Mouse (Mus musculus) forebrain, embryonic 14.5 days (tissue): ENCODE measurements around the gene Snrpc. TPM values are rescaled to one million over a fixed set of nuclear protein-coding genes. Genes with fewer than 3 reads are reported as not detected.

Source experiments
- ATAC-seq: fragments of 200-750 bp; cut with Nextera tagmentation; 2 replicates; pipeline ENCODE4 v1.8.0; 2017; ENCODE audit warnings: mild to moderate bottlenecking, moderate library complexity
- DNase-seq: peaks from one replicate; pipeline ENCODE4 v3.0.0-alpha.2; 2015; ENCODE audit warnings: low spot score
- H3K27ac ChIP-seq: fragments of 300-500 bp; sonication (generic); 2 replicates; pipeline ENCODE4 v1.5.1; 2014; ENCODE audit warnings: low read depth, mild to moderate bottlenecking, control low read depth, low read length, moderate library complexity
- H3K27me3 ChIP-seq: fragments of 300-500 bp; sonication (generic); replicated peaks from 2 replicates; pipeline ENCODE4 v1.6.1; 2014; ENCODE audit warnings: low read length, control low read depth, mixed read lengths; ENCODE audit not compliant: control insufficient read depth, insufficient read depth
- H3K36me3 ChIP-seq: fragments of 300-500 bp; sonication (generic); 2 replicates; pipeline ENCODE4 v1.6.1; 2014; ENCODE audit warnings: low read length, control low read depth; ENCODE audit not compliant: control insufficient read depth, insufficient read depth
- H3K4me1 ChIP-seq: fragments of 300-500 bp; sonication (generic); 2 replicates; pipeline ENCODE4 v1.6.1; 2014; ENCODE audit warnings: antibody characterized with exemption, low read length, control low read depth; ENCODE audit not compliant: control insufficient read depth, insufficient read depth
- H3K4me2 ChIP-seq: fragments of 300-500 bp; sonication (generic); 2 replicates; pipeline ENCODE4 v1.6.1; 2014; ENCODE audit warnings: mild to moderate bottlenecking, control low read depth, low read length
- H3K4me3 ChIP-seq: fragments of 300-500 bp; sonication (generic); 2 replicates; pipeline ENCODE4 v1.5.1; 2014; ENCODE audit warnings: low read depth, low read length, control low read depth
- H3K9ac ChIP-seq: fragments of 300-500 bp; sonication (generic); 2 replicates; pipeline ENCODE4 v1.6.1; 2014; ENCODE audit warnings: mild to moderate bottlenecking, low read length, control low read depth, moderate library complexity
- H3K9me3 ChIP-seq: fragments of 300-500 bp; sonication (generic); replicated peaks from 2 replicates; pipeline ENCODE4 v1.6.1; 2016; ENCODE audit warnings: low read length, control low read depth, mixed read lengths; ENCODE audit not compliant: control insufficient read depth
- WGBS: fragments of 180-500 bp; shearing (Covaris S2); extraction: QIAGEN DNeasy Blood & Tissue Kit; methylation state at CpG from one replicate; pipeline ENCODE4 v1.1.7; 2014; 5-methylcytosine and 5-hydroxymethylcytosine counted together
- polyA plus RNA-seq: library from polyadenylated mRNA; unstranded; fragments of >200 nt; fragmentation: Nextera tagmentation; extraction: Ambion mirVana; gene quantifications from 2 replicates; pipeline ENCODE4 v1.2.1, GENCODE M21; 2014

Snrpc gene
- polyA plus RNA-seq, 1 experiment from 2014 or later = 338 TPM

DNA sequence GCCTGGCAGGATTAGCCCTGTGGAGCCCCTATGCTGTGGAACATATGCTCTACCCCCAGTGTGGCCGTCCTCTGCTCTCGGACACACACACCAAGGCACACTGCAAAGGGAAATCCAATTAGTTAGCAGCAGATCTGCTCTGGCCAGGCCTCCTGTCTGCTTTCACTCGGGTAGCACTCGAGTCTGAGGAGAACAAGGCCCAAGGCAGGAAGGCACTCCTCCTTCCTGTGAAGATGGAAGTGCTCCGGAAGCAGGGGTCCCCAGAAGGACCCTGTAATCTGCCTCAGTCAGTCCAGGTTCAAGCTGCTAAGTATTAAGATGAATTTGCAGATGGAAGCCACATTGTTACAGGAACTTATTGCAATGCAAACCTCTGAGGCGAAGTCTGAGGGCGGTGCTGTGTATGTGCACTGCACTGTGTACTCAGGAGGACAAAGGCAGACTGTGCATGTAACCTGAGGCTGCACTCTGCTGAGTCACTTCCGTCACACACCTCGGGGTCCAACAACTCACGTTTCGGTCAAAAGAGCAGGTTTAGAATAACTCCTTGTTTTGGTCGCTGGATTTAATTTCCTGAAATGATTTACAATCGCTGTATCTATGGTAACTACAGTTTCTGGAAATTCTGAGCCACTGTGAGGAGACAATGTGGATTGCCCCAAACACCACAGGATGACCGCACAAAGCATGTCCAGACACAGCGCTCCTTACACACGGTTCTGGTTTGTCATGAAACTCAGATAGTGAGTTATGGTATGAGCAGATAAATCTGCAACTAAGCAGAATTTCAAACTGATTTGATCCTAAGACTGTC is 38.0 kb upstream of the Snrpc start:
- 62% methylated on average over 16 of the region's 16 CpGs for WGBS
- no peaks in the 10 kb centered on the region for H3K9me3 ChIP-seq
- peak overlapping the region; percentile 66 for H3K27ac ChIP-seq
- ATAC-seq (no peak), DNase-seq (peak; percentile 4)
- H3K4me1 ChIP-seq = peaks cover 22% of the 10 kb centered on the region
- 0 out of 2 replicates have a peak overlapping the region, but pooled peaks have one; percentile 25 for H3K9ac ChIP-seq
- H3K4me2 ChIP-seq = no peak overlapping the region
- H3K27me3 ChIP-seq = no peaks in the 10 kb centered on the region
- no peaks in the 10 kb centered on the region for H3K36me3 ChIP-seq
- H3K4me3 ChIP-seq = no peak overlapping the region

DNA sequence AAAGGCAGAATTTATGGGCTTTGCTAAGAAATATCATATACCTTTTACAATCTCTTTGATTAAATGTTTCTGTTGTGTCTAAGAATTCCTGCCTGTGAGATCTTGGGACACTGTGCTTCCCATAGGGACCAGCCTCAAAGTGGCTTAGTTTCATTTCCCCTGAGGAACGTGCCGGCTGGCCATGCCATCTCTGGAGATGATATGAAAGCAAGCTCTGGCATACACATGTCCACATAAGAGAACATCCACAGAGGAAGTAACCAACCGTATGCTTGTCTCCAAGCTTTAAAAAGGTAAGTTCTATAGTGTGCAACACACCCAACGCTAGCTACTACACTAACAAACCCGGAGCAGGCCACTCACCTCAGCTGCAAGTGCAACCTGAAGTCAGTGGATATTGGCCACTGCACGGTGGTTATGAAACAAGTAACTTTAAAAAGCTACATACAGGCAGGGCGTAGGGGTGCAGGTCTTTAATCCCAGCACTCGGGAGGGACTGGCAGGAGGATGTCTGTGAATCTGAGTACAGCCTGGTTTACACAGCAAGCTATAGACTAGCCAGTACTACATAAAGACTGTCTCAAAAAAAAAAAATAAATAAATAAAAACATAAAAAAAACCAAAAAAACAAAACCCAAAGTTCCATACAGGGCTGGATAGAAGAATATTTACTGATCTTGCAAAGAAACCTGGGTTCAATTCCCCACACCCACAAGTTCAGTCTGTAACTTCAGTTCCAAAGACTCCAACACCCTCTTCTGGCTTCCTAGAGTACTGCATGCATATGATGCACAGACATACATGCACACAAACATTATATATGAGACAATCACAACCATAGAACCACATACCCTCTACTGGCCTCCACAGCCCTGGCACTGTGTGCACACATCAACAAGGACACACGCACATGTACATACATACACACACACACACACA is 37.0 kb upstream of the Snrpc start:
- Histone ChIP-seq H3K4me2 (no peak overlapping the region), H3K4me3 (no peak overlapping the region), H3K36me3 (no peaks in the 10 kb centered on the region), H3K9me3 (no peaks in the 10 kb centered on the region), H3K4me1 (peaks cover 21% of the 10 kb centered on the region), H3K27ac (no peak overlapping the region), H3K27me3 (no peaks in the 10 kb centered on the region), H3K9ac (no peak overlapping the region)
- ATAC-seq (no peak), DNase-seq (no peak)
- 91% methylated on average over 9 of the region's 9 CpGs for WGBS

DNA sequence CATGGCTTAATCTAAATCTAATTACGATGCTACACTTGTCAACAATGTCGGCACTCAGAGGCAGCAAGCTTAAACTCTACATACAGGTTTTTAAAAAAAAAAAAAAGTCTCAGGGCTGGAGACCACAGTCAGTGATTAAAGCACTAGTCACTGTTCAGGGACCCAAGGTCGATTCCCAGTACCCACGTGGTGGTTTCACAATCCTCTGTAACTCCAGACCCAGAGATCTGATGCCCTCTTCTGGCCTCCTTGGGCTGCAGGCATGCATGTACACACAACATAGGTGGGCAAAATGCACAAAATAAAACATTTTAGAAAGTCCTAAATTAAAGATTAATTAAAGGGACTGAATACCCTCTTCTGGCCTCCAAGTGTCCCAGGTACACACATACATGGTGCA is 34.2 kb upstream of the Snrpc start:
- Histone ChIP-seq H3K4me2 (no peak overlapping the region), H3K36me3 (no peaks in the 10 kb centered on the region), H3K27ac (no peak overlapping the region), H3K4me1 (no peaks in the 10 kb centered on the region), H3K9me3 (no peaks in the 10 kb centered on the region), H3K4me3 (no peak overlapping the region), H3K9ac (no peak overlapping the region), H3K27me3 (no peaks in the 10 kb centered on the region)
- 83% methylated on average over 4 of the region's 4 CpGs for WGBS
- ATAC-seq (no peak), DNase-seq (no peak)

DNA sequence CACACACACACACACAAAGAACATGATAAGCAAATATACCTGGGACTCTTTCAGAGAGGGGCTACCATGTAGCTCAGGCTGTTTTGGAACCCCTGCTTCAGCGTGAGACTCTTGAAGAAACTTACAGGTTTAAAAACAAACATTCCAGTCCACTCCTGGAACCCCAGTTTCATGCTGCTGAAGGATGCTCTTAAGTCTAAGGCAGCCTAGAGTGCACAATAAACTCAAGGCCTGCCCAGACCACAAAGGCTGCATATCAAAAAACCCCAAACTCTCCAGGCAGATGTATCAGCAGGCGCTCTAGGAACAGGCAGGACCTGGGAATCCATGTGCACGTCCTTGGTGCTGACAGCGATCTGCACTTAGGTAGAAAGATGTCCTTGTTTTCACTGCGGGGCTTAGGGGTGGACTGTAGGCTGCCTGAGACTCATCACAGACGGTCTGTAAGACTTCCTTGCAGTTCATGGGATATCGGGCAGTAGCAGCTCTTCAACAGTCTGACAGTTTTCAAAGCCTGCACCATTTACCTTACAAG is 33.7 kb upstream of the Snrpc start:
- WGBS = 86% methylated on average over 7 of the region's 7 CpGs
- DNase-seq = no peak
- Histone ChIP-seq H3K4me1 (no peaks in the 10 kb centered on the region), H3K4me2 (no peak overlapping the region), H3K9ac (no peak overlapping the region), H3K27me3 (no peaks in the 10 kb centered on the region), H3K4me3 (no peak overlapping the region), H3K9me3 (no peaks in the 10 kb centered on the region), H3K27ac (no peak overlapping the region), H3K36me3 (no peaks in the 10 kb centered on the region)
- no peak for ATAC-seq

DNA sequence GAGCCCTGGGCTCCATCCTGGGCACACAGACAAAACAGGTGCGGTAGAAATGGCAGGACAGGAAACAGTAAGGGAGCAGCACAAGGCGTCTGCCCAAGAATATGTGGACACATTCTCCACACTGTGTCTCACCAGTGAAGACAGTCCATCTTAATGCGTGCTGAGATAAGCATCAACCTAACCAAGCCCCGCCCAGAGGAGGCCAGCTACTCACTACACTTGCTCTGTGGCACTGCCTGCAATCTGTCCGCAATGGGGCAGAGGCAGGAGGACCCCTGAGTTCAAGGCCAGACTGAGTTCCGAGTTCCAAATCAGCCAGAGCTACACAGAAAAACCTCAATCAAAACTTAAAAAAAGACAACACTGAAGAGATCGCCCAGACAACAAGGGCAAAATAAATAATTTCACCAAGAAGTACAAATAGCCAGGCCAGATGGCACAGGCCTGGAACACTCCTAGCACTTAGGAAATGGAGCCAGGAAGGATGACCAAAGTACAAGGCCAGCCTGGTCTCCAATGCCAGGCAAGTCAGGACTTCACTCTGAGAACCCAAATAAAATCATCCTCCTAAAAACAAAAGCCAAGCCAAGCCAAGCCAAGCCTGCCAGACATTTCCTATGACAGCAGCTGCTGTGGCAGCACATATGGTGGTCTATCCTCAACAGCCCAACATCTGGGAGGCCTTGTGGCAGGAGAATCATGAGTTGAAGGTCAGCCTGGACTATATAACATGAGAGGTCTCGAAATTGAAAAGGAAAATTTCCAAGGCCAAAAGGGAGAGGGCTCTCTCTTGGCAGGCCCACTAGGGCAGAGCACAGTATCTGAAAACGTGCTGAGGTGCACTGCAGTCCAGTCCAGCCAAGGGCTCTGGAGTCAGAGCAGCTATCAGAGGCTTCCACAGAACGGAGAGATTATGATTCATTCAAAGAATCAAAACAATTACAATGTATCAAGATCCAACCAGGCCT is 32.9 kb upstream of the Snrpc start:
- Histone ChIP-seq H3K9me3 (no peaks in the 10 kb centered on the region), H3K4me3 (no peak overlapping the region), H3K27ac (no peak overlapping the region), H3K4me2 (no peak overlapping the region), H3K4me1 (no peaks in the 10 kb centered on the region), H3K27me3 (no peaks in the 10 kb centered on the region), H3K9ac (no peak overlapping the region), H3K36me3 (no peaks in the 10 kb centered on the region)
- 89% methylated on average over 10 of the region's 10 CpGs for WGBS
- DNase-seq (no peak), ATAC-seq (no peak)

DNA sequence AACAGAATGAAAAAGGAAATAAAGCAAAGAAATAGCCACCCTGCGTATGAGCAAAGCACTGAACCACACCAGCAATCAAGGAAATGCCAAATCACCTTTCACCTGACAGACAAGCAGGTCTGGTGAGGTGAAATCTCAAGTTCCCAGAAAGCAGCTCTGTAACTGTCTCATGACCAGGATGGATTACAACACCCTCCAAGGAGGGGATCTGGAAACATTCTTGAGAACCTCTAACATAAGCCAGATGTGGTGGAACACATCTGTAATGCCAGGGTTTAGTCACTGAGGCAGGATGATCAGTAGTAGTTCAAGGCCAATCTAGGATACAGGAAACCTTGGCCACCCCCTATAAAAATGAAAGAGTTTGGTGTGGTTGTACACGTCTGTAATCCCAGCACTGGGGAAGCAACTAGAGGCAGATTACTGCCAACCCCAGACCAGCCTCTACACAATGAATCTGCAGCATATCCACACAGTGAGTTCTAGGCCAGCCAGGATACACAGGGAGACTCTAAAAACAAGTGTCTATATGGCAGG is 30.3 kb upstream of the Snrpc start:
- no peaks in the 10 kb centered on the region for H3K4me1 ChIP-seq
- H3K9ac ChIP-seq = no peak overlapping the region
- ATAC-seq (no peak), DNase-seq (no peak)
- H3K27ac ChIP-seq = no peak overlapping the region
- no peaks in the 10 kb centered on the region for H3K9me3 ChIP-seq
- H3K27me3 ChIP-seq = no peaks in the 10 kb centered on the region
- WGBS = 84% methylated on average over 2 of the region's 2 CpGs
- H3K4me2 ChIP-seq = no peak overlapping the region
- no peaks in the 10 kb centered on the region for H3K36me3 ChIP-seq
- no peak overlapping the region for H3K4me3 ChIP-seq

DNA sequence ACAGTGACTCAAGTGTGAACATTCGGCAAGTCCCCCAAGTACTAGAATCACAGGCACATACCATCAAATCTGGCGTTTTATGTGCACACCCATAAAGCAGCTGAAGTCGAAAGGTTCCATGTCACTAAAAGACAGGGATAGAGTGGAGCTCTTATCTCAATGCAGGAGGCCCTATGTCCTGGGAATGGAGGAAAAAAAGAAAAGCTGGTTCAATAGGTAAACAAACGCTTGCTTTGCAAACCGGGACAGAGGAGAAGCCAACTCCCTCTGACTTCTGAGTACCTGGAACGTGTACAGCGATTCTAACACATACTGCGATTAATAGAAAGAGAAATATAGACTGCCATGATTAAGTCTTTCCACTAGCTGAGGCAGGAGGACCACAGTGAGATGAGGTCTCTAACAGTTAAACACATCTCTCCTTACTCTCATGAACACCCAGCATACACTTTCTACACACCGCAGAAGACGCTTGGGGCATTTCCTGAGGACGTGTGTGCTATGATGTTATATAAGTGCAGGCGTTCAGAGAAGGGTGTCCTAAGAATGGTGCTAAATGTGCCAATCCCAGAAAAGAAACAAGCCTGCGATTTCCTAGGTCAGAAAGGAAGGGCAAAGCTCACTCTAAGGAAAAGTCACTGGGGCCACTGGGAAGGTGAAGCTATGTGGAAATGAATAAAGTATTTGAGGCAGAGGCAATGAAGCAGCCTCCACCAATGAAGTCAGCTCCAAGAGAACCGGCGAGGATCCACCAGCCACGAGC is 27.2 kb upstream of the Snrpc start:
- Histone ChIP-seq H3K4me3 (no peak overlapping the region), H3K4me2 (no peak overlapping the region), H3K36me3 (no peaks in the 10 kb centered on the region), H3K9ac (no peak overlapping the region), H3K27me3 (no peaks in the 10 kb centered on the region), H3K27ac (no peak overlapping the region), H3K9me3 (no peaks in the 10 kb centered on the region), H3K4me1 (no peaks in the 10 kb centered on the region)
- no peak for ATAC-seq
- DNase-seq = no peak
- WGBS = 92% methylated on average over 16 of the region's 16 CpGs
